18 mouse cellular contexts compared by ENCODE assay signal in genomic region chr2:24400711-24401110, GRCm38 (mm10). TPM values are rescaled to one million over a fixed set of nuclear protein-coding genes. Genes with fewer than 3 reads are reported as not detected.
"Had no signal": no experiment of that assay in that cellular context is flagged by ENCODE, and none has a peak within 500 bp of the region (broad histone marks: within the 10 kb centered on the region; RNA-seq: fewer than 3 reads in every experiment).

No protein-coding gene starts in this region.

- ATAC-seq: midbrain, embryonic 16.5 days had no signal

- H3K4me2 ChIP-seq: lung, embryonic 14.5 days; midbrain, embryonic 12.5 days; neural tube, embryonic 13.5 days; neural tube, embryonic 15.5 days had no signal

- DNase-seq: lung, embryonic 14.5 days; lung, postnatal 10 days; lung, postnatal 4 days; midbrain, embryonic 14.5 days; retina, postnatal 1 day; right cerebral cortex, adult 18-20 months; right cerebral cortex, postnatal 25 days; right cerebral cortex, postnatal 4 days; spleen, adult 18-20 months; thymus, adult 18-20 months; thymus, postnatal 14 days; thymus, postnatal 36 days had no signal

- H3K9ac ChIP-seq: lung, embryonic 14.5 days; midbrain, embryonic 12.5 days; neural tube, embryonic 13.5 days; neural tube, embryonic 15.5 days had no signal

- H3K36me3 ChIP-seq: midbrain, embryonic 10.5 days; midbrain, embryonic 12.5 days; neural tube, embryonic 13.5 days; neural tube, embryonic 15.5 days had no signal

- H3K9me3 ChIP-seq: midbrain, embryonic 10.5 days; midbrain, embryonic 12.5 days; neural tube, embryonic 13.5 days; neural tube, embryonic 15.5 days had no signal

- H3K27ac ChIP-seq: midbrain, embryonic 10.5 days; midbrain, embryonic 12.5 days; neural tube, embryonic 13.5 days; neural tube, embryonic 15.5 days had no signal

- H3K4me3 ChIP-seq: midbrain, embryonic 10.5 days; midbrain, embryonic 12.5 days; myocyte; neural tube, embryonic 13.5 days; neural tube, embryonic 15.5 days had no signal

RNA-seq across cellular contexts. Expression of gene Psd4, which starts 33.3 kb away (rescaled TPM):
- polyA plus RNA-seq: myocyte had no signal
